Comparison of ENCODE assay signal across 38 mouse cellular contexts in genomic region chr11:53699351-53699750, GRCm38 (mm10). TPM values are rescaled to one million over a fixed set of nuclear protein-coding genes. Genes with fewer than 3 reads are reported as not detected.
"Had no signal": no experiment of that assay in that cellular context is flagged by ENCODE, and none has a peak within 500 bp of the region (broad histone marks: within the 10 kb centered on the region; RNA-seq: fewer than 3 reads in every experiment).

No protein-coding gene starts in this region.

- DNase-seq: cerebellum, adult 2 months; cerebellum, adult 8-10 months; cerebellum, adult 9-10 months; cerebellum, adult 9-11 months; cerebellum, postnatal 10 days; cerebellum, postnatal 14 days; cerebellum, postnatal 25 days; cerebellum, postnatal 36 days; embryo, embryonic 11 days; forebrain, postnatal 0 days; gastrocnemius, adult 2 months; gastrocnemius, postnatal 10 days; gastrocnemius, postnatal 14 days; gastrocnemius, postnatal 25 days; gastrocnemius, postnatal 36 days; heart, adult 11 months; heart, adult 18-20 months; heart, adult 2 months had no signal

- H3K27me3 ChIP-seq: embryonic facial prominence, embryonic 12.5 days; embryonic facial prominence, embryonic 13.5 days; embryonic facial prominence, embryonic 15.5 days; forebrain, embryonic 12.5 days; forebrain, embryonic 13.5 days; forebrain, embryonic 15.5 days had no signal

- H3K4me1 ChIP-seq: embryonic facial prominence, embryonic 10.5 days; embryonic facial prominence, embryonic 12.5 days; embryonic facial prominence, embryonic 13.5 days; embryonic facial prominence, embryonic 15.5 days; forebrain, embryonic 10.5 days; forebrain, embryonic 12.5 days; forebrain, embryonic 13.5 days; forebrain, embryonic 15.5 days had no signal

- H3K27ac ChIP-seq: embryonic facial prominence, embryonic 10.5 days; embryonic facial prominence, embryonic 12.5 days; embryonic facial prominence, embryonic 13.5 days; embryonic facial prominence, embryonic 15.5 days; forebrain, embryonic 10.5 days; forebrain, embryonic 12.5 days; forebrain, embryonic 13.5 days; forebrain, embryonic 15.5 days; gastrocnemius, adult 2 months; heart, adult 2 months had no signal

- ATAC-seq: forebrain, embryonic 13.5 days; forebrain, embryonic 14.5 days; forebrain, embryonic 15.5 days; forebrain, embryonic 16.5 days; forebrain, postnatal 0 days had no signal

- H3K4me2 ChIP-seq: embryonic facial prominence, embryonic 12.5 days; embryonic facial prominence, embryonic 13.5 days; embryonic facial prominence, embryonic 15.5 days; forebrain, embryonic 12.5 days; forebrain, embryonic 13.5 days; forebrain, embryonic 15.5 days had no signal

- H3K4me3 ChIP-seq: embryonic facial prominence, embryonic 10.5 days; embryonic facial prominence, embryonic 12.5 days; embryonic facial prominence, embryonic 13.5 days; embryonic facial prominence, embryonic 15.5 days; erythroblast, embryonic 14.5 days; forebrain, embryonic 10.5 days; forebrain, embryonic 12.5 days; forebrain, embryonic 13.5 days; forebrain, embryonic 15.5 days; gastrocnemius, adult 2 months; heart, adult 2 months had no signal

- H3K9ac ChIP-seq: embryonic facial prominence, embryonic 12.5 days; embryonic facial prominence, embryonic 13.5 days; embryonic facial prominence, embryonic 15.5 days; forebrain, embryonic 12.5 days; forebrain, embryonic 13.5 days; forebrain, embryonic 15.5 days; forebrain, postnatal 0 days had no signal

- H3K9me3 ChIP-seq: embryonic facial prominence, embryonic 10.5 days; embryonic facial prominence, embryonic 12.5 days; embryonic facial prominence, embryonic 13.5 days; embryonic facial prominence, embryonic 15.5 days; forebrain, embryonic 10.5 days; forebrain, embryonic 12.5 days; forebrain, embryonic 13.5 days; forebrain, embryonic 15.5 days had no signal

RNA-seq across cellular contexts. Expression of gene Il5, which starts 21.2 kb away (rescaled TPM):
- total RNA-seq: common myeloid progenitor, adult 5-6 weeks; gastrocnemius, adult 18-20 months; gastrocnemius, adult 2 months; gastrocnemius, adult 8-10 months; gastrocnemius, postnatal 10 days; gastrocnemius, postnatal 14 days; gastrocnemius, postnatal 25 days; gastrocnemius, postnatal 36 days; gastrocnemius, postnatal 4 days; granulocyte monocyte progenitor cell, adult 5-6 weeks; heart, adult 18-20 months; heart, adult 2 months had no signal
- polyA plus RNA-seq: embryonic facial prominence, embryonic 10.5 days; embryonic facial prominence, embryonic 11.5 days; embryonic facial prominence, embryonic 12.5 days; embryonic facial prominence, embryonic 13.5 days; embryonic facial prominence, embryonic 14.5 days; embryonic facial prominence, embryonic 15.5 days; erythroblast, embryonic 14.5 days; forebrain, embryonic 11.5 days; forebrain, embryonic 12.5 days; forebrain, embryonic 13.5 days; forebrain, embryonic 14.5 days; forebrain, embryonic 15.5 days; forebrain, embryonic 16.5 days; gonadal fat pad, adult 2 months had no signal
